Mouse (Mus musculus) heart, adult 2 months (tissue): ENCODE data around the gene Filip1.

Experiments used
- CTCF ChIP-seq: fragments of 200-600 bp; IDR thresholded peaks from 2 replicates; pipeline ENCODE4 v1.8.1; 2022; ENCODE audit warnings: antibody characterized with exemption, mild to moderate bottlenecking, moderate library complexity
- POLR2A ChIP-seq: fragments of 200-500 bp; IDR thresholded peaks from 2 replicates; pipeline ENCODE4 v1.6.1; 2011; ENCODE audit warnings: mild to moderate bottlenecking, low read depth, low read length, control low read depth; ENCODE audit not compliant: insufficient read depth

DNA sequence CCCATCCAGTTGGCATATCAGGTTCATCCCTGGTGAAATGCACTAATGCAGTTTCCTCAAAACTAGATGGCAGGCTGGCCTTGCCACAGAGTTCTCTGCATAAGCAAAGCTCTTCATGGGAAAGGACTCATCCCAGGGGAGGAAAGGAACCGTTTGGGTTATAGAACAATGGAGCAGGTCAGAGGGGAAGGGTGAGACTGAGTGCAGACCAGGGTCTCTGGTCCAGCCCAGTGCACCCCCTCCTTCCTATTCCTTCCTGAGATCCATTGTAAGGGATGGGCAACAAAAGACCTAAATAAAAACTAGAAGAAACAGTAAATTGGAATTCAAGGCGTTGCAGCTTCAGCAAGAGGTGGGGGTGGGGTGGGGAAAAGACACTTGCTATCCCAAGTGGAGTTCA lies 140.1 kb downstream of the Filip1 start:
- no peak for TF ChIP-seq POLR2A
- TF ChIP-seq CTCF: peak; percentile 33
